Mouse (Mus musculus): ENCODE data around the gene Wfdc21. TPM values are rescaled to one million over a fixed set of nuclear protein-coding genes. Genes with fewer than 3 reads are reported as not detected.

The Wfdc21 gene
- polyA plus RNA-seq, 3 experiments from 2014 or later: not detected

Other genes starting within 250 kb of the Wfdc21 start
- gene Heatr9, start 224.8 kb upstream of the Wfdc21 start, polyA plus RNA-seq (2017; shearing (Covaris generic)): 1 to 10 TPM in 1 of 3 experiments, under 1 TPM in 1, not detected in 1; 0.24 to 6.5 TPM
- gene Ccl5, start 216.4 kb upstream of the Wfdc21 start, polyA plus RNA-seq (2017; shearing (Covaris generic)): 1,000 to 10,000 TPM in 1 of 3 experiments, 100 to 1,000 TPM in 2; 180 to 6,393 (median 256) TPM
- gene Ccl9, start 168.3 kb upstream of the Wfdc21 start, polyA plus RNA-seq (2017; shearing (Covaris generic)): not detected
- 1 to 10 TPM in 1 of 3 experiments, not detected in 2; 1.3 TPM for gene Ccl6, start 153.9 kb upstream of the Wfdc21 start, polyA plus RNA-seq (2017; shearing (Covaris generic))
- not detected for gene Rpl9-ps1, start 101.3 kb upstream of the Wfdc21 start, polyA plus RNA-seq (2017; shearing (Covaris generic))
- gene Ccl3, start 97.6 kb upstream of the Wfdc21 start, polyA plus RNA-seq (2017; shearing (Covaris generic)): 10 to 100 TPM in 1 of 3 experiments, 1 to 10 TPM in 1, under 1 TPM in 1; 0.75 to 40.0 (median 1.2) TPM
- gene Ccl4, start 84.4 kb upstream of the Wfdc21 start, polyA plus RNA-seq (2017; shearing (Covaris generic)): 100 to 1,000 TPM in 1 of 3 experiments, 1 to 10 TPM in 2; 6.4 to 184 (median 8.0) TPM
- 1 to 10 TPM in 2 of 3 experiments, under 1 TPM in 1; 0.90 to 1.9 (median 1.4) TPM for gene Wfdc17, start 42.9 kb upstream of the Wfdc21 start, polyA plus RNA-seq (2017; shearing (Covaris generic))
- not detected for gene Wfdc18, start 37.9 kb upstream of the Wfdc21 start, polyA plus RNA-seq (2017; shearing (Covaris generic))
- 10 to 100 TPM; 28.7 to 42.7 (median 36.0) TPM for gene Heatr6, start 6.8 kb downstream of the Wfdc21 start, polyA plus RNA-seq (2017; shearing (Covaris generic))
- gene Hnf1b, start 103.1 kb downstream of the Wfdc21 start, polyA plus RNA-seq (2017; shearing (Covaris generic)): not detected
- 10 to 100 TPM; 75.0 to 84.6 (median 81.7) TPM for gene Ddx52, start 195.1 kb downstream of the Wfdc21 start, polyA plus RNA-seq (2017; shearing (Covaris generic))
- 10 to 100 TPM in 2 of 3 experiments, 1 to 10 TPM in 1; 6.3 to 11.0 (median 10.4) TPM for gene Synrg, start 217.5 kb downstream of the Wfdc21 start, polyA plus RNA-seq (2017; shearing (Covaris generic))